Mouse (Mus musculus) inflammation-experienced regulatory T-cells, adult 6 months (primary cell): ENCODE results near the gene Lce3d. TPM values are rescaled to one million over a fixed set of nuclear protein-coding genes. Genes with fewer than 3 reads are reported as not detected.

Experiments used
- ATAC-seq: one replicate; pipeline ENCODE4 v1.8.0; 2017
- polyA plus RNA-seq, 3 experiments: library from polyadenylated mRNA; unstranded; fragments of 100-300 nt; shearing (Covaris generic); gene quantifications; one replicate each; pipeline ENCODE4 v1.2.1; 2017

The Lce3d gene
- polyA plus RNA-seq, result not detected

DNA sequence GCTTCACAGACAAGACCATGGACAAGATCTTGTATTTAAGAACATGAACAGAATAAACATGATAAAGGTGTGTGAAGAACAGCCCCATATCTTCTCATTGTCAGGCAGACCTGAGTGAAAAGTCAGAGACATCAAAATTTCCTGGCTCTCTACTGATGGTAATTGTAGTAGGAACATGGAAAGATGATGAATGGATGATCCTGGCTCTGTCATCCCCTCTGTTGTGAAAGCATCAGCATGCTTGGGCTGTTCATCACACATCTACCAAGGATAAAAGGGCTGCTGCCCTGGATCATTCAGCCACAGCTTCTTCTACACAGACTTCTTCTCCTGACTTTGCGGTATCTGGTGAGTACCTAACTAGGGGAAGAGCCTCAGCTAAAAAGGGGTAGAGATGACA lies at the start of gene Lce3d:
TSS of gene Lce3d (plus strand) at position 301 of the 400 bp plus-strand sequence.
- no peak for ATAC-seq

DNA sequence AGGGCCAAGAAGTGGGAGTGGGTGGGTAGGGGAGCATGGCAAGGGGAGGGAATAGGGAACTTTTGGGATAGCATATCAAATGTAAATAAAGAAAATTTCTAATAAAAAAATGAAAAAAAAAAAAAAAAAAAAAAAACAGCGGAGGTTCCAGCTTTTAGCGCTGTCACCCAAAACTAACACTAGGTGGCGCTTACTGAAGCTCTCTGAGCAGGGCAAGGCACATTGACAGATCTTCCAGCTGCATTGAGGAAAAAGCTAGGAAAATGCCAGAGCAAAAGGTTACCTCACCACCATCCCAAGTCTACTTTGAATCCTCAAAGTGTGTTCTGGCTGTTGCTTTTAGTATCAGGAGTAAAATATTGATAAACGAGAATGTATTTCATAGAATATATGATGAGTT lies 49.6 kb upstream of the Lce3d start:
- no peak for ATAC-seq

DNA sequence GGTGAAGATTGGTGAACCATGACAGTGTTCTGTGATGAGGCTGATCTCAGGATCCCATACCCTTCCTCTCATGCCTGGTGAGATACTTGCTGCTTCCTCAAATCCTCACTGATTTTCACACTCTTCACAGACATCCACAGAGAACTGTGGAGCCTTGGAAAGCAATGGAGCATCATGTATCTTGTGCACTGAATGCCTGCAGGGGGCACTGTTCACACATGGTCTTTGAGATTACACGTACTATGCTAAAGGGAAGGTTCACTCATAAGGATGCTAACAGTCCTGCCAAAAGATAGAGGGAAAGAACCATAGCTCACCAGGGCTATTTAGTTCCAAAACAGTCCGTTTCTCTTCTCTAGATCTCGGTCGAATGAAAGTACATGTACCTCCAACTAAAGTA lies 36.8 kb upstream of the Lce3d start:
- ATAC-seq, result no peak

DNA sequence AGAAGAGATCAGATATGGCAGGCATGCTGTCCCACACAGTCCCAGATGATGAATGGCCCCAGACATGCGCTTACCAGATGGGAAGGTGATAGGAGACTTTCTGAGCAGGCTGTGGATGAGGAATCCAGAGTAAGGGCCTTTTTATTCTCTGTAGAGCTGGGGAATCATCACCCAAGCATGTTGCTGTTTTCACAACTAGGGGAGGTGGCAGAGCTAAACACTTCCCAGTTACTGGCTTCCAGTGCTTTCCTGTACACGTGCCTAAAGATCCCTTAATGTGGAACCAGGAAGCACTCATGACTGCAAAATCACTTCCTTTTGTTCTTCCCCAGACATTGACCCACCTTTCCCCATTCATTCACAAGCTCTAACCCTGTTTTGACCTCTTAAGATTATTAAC lies 31.1 kb upstream of the Lce3d start, which contains the start of gene Lce3a:
TSS of gene Lce3a (minus strand) at position 101 of the 400 bp plus-strand sequence.
- ATAC-seq, result no peak

DNA sequence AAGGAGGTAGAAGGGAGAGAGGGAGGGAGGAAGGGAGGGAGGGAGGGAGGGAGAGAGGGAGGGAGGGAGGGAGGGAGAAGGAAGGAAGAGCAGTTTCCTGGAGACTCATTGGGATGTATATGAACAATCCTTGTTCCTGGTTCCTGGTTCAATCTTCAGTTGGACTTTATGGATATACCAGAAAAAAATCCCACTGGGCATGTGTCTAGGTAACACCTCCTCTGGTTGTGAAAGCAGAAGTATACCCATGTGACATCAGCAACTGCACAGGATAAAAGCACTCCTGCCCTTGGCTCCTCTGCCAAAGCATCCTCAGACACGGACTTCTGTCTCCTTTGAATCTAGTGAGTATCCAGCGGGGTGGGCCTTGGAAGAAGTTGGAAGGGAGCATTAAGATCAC lies 24.5 kb upstream of the Lce3d start, which contains the start of gene Lce3b:
TSS of gene Lce3b (plus strand) at position 301 of the 400 bp plus-strand sequence.
- ATAC-seq, result no peak

DNA sequence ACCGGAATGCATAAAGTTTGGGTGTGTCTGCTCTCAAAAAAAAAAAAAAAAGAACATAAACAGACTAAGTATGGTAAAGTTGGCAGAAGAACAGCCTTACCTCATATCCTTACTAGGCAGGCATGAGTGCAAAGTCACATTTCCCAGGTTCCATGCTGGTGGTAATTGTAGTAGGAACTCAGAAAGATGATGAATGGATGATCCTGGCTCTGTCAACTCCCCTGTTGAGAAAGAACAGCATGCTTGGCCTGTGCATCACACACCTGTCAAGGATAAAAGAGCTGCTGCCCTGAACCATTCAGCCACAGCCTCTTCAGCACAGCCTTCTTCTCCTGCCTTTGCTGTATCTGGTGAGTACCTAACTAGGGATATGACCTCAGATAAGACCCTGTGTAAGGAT lies 13.0 kb upstream of the Lce3d start, which contains the start of gene Lce3c:
TSS of gene Lce3c (plus strand) at position 301 of the 400 bp plus-strand sequence.
- ATAC-seq, result no peak

DNA sequence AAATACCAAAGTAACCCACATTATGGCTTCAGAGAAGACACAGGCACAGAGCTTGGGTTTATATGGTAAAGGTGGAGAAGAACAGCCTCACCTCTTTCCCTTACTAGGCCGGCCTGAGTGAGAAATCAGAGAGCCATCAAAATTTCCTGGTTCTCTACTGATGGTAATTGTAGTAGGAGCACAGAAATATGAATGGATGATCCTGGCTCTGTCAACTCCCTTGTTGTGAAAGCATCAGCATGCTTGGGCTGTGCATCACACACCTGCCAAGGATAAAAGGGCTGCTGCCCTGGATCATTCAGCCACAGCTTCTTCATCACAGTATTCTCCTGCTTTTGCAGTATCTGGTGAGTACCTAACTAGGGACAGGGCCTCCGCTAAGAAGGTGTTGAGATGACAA lies 9.6 kb downstream of the Lce3d start, which contains the start of gene Lce3e:
TSS of gene Lce3e (plus strand) at position 301 of the 400 bp plus-strand sequence.
- no peak for ATAC-seq

DNA sequence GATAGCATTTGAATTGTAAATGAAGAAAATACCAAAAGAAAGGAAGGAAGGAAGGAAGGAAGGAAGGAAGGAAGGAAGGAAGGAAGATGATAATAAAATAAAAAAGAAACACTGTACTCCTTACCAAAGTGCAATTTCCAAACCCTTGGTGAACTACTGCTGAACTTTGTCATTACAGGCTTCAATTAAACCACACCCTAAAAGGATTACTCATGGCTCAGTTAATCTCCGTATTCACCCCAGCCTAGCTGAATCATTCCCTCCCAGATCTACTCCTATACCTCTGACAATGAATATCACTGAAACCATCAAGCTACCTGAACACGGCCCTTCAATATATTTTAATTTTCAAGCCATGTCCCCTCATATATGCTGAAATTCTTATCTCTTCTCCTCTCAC lies 21.3 kb downstream of the Lce3d start:
- no peak for ATAC-seq

DNA sequence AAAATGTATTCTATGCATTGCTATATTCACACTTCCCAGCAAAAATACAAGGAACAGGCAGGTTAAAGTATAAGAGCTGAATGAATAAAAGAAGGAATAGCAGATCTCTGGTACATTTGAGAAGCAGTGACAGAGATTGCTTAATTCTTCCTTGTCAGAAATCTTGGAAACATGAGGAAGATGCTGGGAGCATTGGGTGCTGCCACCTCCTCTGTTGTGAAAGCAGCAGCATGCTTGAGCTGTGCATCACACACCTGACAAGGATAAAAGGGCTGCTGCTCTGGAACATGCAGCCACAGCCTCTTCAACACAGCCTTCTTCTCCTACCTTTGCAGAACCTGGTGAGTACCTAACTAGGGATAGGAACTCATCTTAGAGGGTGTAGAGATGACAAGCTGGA lies 34.7 kb downstream of the Lce3d start, which contains the start of gene Lce3f:
TSS of gene Lce3f (plus strand) at position 301 of the 400 bp plus-strand sequence.
- no peak for ATAC-seq

DNA sequence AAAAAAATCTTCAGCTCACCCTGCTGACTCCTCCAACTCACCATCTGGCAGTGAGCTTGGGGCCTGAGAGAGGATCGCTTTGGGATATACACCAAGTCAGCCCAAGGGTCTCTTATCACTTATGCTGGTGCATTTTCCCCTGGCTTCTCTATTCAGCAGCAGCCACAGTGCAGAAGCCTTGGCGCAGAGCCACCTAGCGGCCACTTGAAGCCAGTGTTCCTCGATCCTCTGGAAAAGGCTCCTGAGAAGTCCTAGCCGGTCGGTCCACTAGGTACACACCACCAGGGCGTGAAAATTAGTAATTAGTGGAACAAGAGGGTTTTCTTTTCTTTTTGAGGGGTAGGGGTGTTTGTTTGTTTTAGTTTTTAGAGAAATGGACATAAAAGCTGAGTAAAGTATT lies 41.5 kb downstream of the Lce3d start:
- no peak for ATAC-seq

DNA sequence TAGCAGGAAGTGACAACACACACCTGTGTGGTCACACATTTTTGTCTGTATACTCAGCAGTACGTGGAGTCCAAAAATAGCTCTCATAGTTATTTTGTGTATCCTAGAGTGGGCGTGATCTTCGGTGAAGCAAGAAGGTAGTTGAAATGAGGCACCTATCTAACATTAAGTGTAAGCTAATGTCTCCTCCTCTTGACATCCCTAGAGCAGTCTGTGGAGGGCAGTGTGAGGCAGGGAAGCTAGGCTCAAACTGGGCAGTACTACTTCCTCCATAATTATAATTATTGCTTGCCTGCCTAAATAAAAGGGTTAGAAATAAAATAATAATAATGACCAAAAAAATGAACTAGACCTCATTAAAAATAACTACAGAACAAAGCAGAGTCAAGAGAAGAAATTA lies 43.4 kb downstream of the Lce3d start:
- ATAC-seq, result no peak

DNA sequence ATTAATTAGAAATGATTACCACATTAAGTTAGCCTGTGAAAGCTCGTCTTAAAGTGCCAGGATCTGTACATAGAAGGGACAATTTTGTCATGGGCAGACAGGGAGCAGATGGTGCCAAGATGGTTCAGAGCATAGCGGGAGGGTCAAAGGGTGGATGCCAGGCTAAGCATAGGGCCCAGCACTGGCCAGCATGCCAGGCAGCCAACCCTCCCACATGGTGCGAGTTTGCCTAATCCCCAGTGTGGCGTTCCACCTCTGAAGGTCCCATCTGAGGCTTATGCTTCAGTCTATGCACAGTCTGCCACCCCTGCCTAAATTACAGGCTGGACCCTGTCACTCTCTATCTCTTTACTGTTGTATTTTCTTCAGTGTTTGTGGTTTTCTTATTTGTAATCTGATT lies 45.7 kb downstream of the Lce3d start:
- no peak for ATAC-seq

Other genes with a start within 250 kb of the Lce3d start
- gene Lce1e, start 248.3 kb upstream of the Lce3d start, polyA plus RNA-seq, result not detected
- not detected for gene Lce1f, start 237.0 kb upstream of the Lce3d start, polyA plus RNA-seq
- not detected for gene Gm38119, start 218.3 kb upstream of the Lce3d start, polyA plus RNA-seq
- not detected for gene Lce1g, start 205.1 kb upstream of the Lce3d start, polyA plus RNA-seq
- not detected for gene Lce1h, start 192.3 kb upstream of the Lce3d start, polyA plus RNA-seq
- gene Lce1i, start 178.5 kb upstream of the Lce3d start, polyA plus RNA-seq, result not detected
- not detected for gene Lce1j, start 166.9 kb upstream of the Lce3d start, polyA plus RNA-seq
- gene Lce1k, start 149.5 kb upstream of the Lce3d start, polyA plus RNA-seq, result not detected
- not detected for gene Kprp, start 130.1 kb upstream of the Lce3d start, polyA plus RNA-seq
- gene Lce1l, start 106.1 kb upstream of the Lce3d start, polyA plus RNA-seq, result not detected
- gene 2310050C09Rik, start 87.2 kb upstream of the Lce3d start, polyA plus RNA-seq, result not detected
- not detected for gene Lce3a, start 31.2 kb upstream of the Lce3d start, polyA plus RNA-seq
- gene Lce3b, start 24.4 kb upstream of the Lce3d start, polyA plus RNA-seq, result not detected
- gene Lce3c, start 12.9 kb upstream of the Lce3d start, polyA plus RNA-seq, result not detected
- not detected for gene Lce3e, start 9.7 kb downstream of the Lce3d start, polyA plus RNA-seq
- not detected for gene Lce3f, start 34.8 kb downstream of the Lce3d start, polyA plus RNA-seq
- gene Crct1, start 58.3 kb downstream of the Lce3d start, polyA plus RNA-seq, result not detected
- not detected for gene Lce1m, start 61.7 kb downstream of the Lce3d start, polyA plus RNA-seq
- gene Gm4858, start 111.4 kb downstream of the Lce3d start, polyA plus RNA-seq, result not detected
- gene Crnn, start 187.4 kb downstream of the Lce3d start, polyA plus RNA-seq, result not detected
- not detected for gene Flg2, start 239.9 kb downstream of the Lce3d start, polyA plus RNA-seq